Mouse (Mus musculus): ENCODE results near the gene Rab44.

GRCm38 (mm10) chr17:29076235-29076634, 37.7 kb upstream of the Rab44 start:
- TF ChIP-seq CTCF (IDR thresholded peaks at IDR 0.05; ENCODE audit: borderline replicate concordance, extremely low read depth, insufficient read depth, insufficient read length) (no peak), POLR2A (IDR thresholded peaks at IDR 0.05; ENCODE audit: borderline replicate concordance, extremely low read depth, insufficient read depth, insufficient read length, poor library complexity, severe bottlenecking) (no peak)
